Mouse (Mus musculus): ENCODE data around the gene Exoc3l2. TPM values are rescaled to one million over a fixed set of nuclear protein-coding genes. Genes with fewer than 3 reads are reported as not detected.

Gene Exoc3l2
- polyA plus RNA-seq, 1 experiment from 2014 or later: 0.17 TPM

DNA sequence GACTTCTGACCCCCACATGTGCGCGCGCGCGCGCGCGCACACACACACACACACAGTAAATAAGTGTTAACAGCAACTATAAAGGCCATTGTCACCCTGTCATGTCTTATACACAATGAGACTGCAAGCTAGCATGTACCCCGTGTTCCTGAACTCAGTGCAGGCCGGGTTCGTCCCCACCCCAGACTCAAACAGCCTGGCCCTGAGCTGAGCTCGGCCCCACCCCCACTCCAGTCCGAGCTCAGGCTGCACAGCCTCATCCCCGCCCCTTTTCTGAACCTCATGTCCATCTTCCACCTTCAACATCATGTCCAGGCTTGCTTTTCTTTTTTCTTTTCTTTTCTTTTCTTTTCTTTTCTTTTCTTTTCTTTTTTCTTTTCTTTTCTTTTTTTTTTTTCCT is 7.2 kb downstream of the Exoc3l2 start:
- ATAC-seq (replicated peaks): no peak
- Histone ChIP-seq H3K27ac (no peak overlapping the region), H3K4me1 (peaks cover 10% of the 10 kb centered on the region), H3K4me3 (no peak overlapping the region), H3K9ac (no peak overlapping the region), H3K36me3 (replicated peaks) (no peaks in the 10 kb centered on the region), H3K27me3 (replicated peaks) (peaks cover 67% of the 10 kb centered on the region), H3K4me2 (no peak overlapping the region), H3K9me3 (no peaks in the 10 kb centered on the region)
- WGBS: 20% methylated on average over 14 of the region's 14 CpGs

DNA sequence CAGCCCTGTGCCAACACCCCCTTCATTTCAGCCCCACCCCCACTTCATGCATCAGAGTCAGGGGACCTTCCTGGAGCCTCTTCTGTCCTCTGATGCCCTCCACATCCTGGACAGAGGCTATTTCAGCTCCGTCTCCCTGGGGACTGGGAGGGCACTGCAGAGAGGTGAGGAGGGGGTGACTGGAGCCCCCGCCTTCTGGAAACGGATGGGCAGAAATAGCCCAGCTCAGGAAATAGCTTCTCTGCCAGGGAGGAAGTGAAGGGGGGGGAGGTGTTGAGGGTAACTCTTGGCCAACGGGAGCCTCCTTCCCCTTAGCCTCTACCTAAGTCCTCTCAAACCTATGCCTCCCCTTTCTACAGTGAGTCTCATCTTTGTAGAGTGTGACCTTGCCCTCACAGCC is 9.3 kb downstream of the Exoc3l2 start:
- no peak overlapping the region for H3K9ac ChIP-seq
- peaks cover 65% of the 10 kb centered on the region for H3K27me3 ChIP-seq (replicated peaks)
- peaks cover 10% of the 10 kb centered on the region for H3K4me1 ChIP-seq
- no peaks in the 10 kb centered on the region for H3K36me3 ChIP-seq (replicated peaks)
- ATAC-seq (replicated peaks): no peak
- no peak overlapping the region for H3K4me3 ChIP-seq
- no peak overlapping the region for H3K4me2 ChIP-seq
- H3K27ac ChIP-seq: no peak overlapping the region
- H3K9me3 ChIP-seq: no peaks in the 10 kb centered on the region
- WGBS: 40% methylated on average over 4 of the region's 4 CpGs

DNA sequence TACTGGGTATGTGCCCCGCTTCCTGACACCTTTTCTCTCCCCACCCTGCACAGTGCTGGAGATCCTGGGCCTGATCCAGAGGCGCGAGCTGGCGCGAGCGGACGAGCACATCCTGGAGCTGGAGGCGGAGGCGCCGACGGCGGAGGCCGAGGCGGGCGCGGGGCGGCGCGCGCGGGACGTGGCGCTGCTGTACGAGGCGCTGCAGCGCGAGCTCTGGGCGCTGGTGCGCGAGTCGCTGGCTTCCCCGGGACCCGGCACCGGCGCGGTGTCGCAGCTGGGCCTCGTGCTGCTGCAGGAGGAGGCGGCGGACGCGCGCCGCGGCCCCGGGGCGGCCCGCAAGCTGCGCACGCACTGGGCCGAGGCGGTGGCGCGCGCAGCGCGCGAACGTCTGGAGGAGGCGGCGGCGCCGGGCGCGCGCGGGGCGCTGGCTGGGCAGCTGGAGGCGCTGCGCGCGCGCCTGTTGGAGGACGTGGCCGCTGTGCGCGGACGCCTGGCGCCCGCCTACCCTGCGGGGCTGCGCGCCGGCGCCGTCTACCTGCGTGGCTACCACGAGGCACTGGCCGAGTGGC is 10.8 kb downstream of the Exoc3l2 start:
- peak overlapping the region; percentile 54 for H3K9ac ChIP-seq
- no peaks in the 10 kb centered on the region for H3K36me3 ChIP-seq (replicated peaks)
- peak; percentile 94 for ATAC-seq (replicated peaks)
- peak overlapping the region; percentile 78 for H3K4me2 ChIP-seq
- H3K4me3 ChIP-seq: peak overlapping the region; percentile 49
- H3K27ac ChIP-seq: peak overlapping the region; percentile 85
- H3K9me3 ChIP-seq: no peaks in the 10 kb centered on the region
- under 1% methylated on average over 84 of the region's 89 CpGs for WGBS
- peaks cover 10% of the 10 kb centered on the region for H3K4me1 ChIP-seq
- H3K27me3 ChIP-seq (replicated peaks): peaks cover 69% of the 10 kb centered on the region

DNA sequence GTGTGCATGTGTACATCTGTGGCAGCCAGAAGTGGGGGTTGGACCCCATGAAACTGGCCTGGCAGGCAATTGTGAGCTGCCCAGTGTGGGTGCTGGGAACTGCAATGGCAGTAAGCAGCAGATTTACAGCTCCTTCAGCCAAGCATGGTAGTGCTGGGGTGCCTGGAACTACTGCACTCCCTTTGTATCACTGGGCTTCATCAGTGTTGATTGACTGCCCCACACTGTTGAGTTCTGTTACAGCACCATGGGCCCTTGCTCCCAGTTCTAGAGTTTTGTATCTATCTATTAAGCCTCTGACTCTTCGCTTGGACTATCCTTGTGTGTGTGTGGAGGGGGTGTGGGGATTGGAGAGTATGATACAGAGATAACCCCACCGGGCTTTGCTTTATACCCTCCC is 14.0 kb downstream of the Exoc3l2 start:
- H3K4me2 ChIP-seq: no peak overlapping the region
- no peak for ATAC-seq (replicated peaks)
- peaks cover 10% of the 10 kb centered on the region for H3K4me1 ChIP-seq
- 66% methylated on average over 2 of the region's 2 CpGs for WGBS
- H3K36me3 ChIP-seq (replicated peaks): no peaks in the 10 kb centered on the region
- H3K9me3 ChIP-seq: no peaks in the 10 kb centered on the region
- no peak overlapping the region for H3K27ac ChIP-seq
- H3K9ac ChIP-seq: no peak overlapping the region
- no peak overlapping the region for H3K4me3 ChIP-seq
- peaks cover 47% of the 10 kb centered on the region for H3K27me3 ChIP-seq (replicated peaks)

DNA sequence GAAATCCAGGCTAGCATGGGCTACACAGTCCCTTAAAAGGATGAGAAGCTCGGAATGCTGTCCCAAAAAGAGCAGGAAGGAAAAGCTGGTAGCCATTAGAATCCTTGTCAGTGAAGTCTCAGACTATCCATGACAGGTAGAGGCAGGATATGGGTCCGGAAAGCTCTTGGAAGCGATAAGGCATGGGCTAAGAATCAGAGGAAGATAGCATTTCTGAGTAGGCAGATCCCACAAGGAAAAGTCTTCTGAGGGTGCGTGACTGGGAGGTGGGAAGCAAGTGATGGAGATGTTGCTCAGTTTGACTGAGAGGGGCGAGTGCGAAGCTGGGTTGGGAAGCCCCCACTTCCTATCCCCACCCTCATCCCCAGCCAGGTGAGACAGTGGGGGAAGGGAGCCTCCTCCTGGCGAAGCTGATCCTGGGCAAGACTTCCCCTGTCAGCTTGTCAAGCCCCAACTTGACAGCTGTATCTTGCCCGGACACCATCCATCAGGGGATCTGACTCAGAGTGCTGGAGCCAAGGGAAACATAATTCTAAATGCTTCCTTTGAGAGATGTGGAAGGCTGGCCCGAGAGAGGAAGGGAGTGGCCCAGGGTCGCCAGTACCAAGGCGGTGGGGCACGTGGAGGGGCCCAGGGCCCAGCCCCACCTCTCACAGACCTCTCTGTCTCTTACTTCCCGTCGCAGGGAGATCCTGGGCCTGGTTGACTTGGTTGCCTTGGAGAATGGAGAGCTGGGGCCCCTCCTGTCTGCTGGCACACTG is 14.7 kb downstream of the Exoc3l2 start:
- Histone ChIP-seq H3K9ac (no peak overlapping the region), H3K9me3 (no peaks in the 10 kb centered on the region), H3K36me3 (replicated peaks) (no peaks in the 10 kb centered on the region), H3K27ac (no peak overlapping the region), H3K4me3 (no peak overlapping the region), H3K27me3 (replicated peaks) (peaks cover 40% of the 10 kb centered on the region), H3K4me2 (no peak overlapping the region), H3K4me1 (peaks cover 10% of the 10 kb centered on the region)
- WGBS: 30% methylated on average over 14 of the region's 14 CpGs
- ATAC-seq (replicated peaks): no peak

DNA sequence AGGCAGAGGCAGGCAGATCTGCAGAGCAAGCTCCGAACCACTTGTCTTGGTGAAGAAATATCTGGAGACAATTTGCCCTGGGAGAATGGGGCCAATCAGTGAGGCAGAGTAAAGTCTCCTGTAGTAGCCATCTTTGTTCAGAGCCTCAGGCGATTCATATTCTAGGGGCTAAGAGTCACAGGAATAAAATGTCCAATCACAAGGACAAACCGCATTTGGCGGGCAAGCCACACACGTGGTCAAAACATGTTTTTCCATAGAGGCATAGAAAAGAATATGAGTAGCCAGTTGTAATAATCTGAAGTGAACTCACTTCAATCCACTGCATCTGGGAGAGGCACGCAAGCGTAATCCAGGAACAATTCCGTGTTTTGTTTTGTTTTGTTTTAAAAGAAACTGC is 20.1 kb downstream of the Exoc3l2 start:
- WGBS: 84% methylated on average over 8 of the region's 8 CpGs
- H3K27me3 ChIP-seq (replicated peaks): peaks cover 13% of the 10 kb centered on the region
- H3K9ac ChIP-seq: no peak overlapping the region
- H3K4me1 ChIP-seq: no peaks in the 10 kb centered on the region
- no peak overlapping the region for H3K27ac ChIP-seq
- no peaks in the 10 kb centered on the region for H3K36me3 ChIP-seq (replicated peaks)
- ATAC-seq (replicated peaks): no peak
- no peak overlapping the region for H3K4me3 ChIP-seq
- H3K9me3 ChIP-seq: no peaks in the 10 kb centered on the region
- H3K4me2 ChIP-seq: no peak overlapping the region

DNA sequence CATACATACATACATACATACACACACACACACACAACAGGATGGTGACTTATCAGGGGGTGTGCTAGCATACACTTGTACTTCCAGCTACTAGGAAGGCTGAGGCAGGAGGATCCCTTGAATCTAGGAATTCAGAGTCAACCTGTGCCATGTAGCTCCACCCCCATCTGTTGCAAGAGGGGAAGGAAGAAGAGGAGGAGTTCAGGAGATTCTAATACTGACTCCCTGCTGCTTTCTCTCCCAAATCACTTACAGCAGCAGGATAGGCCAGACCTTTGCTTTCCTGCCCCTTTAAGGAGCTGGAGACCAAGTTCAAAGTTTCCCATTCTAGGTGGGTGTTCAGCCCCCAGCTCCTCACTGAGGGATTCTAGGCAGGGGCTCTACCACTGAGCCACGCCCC is 22.4 kb downstream of the Exoc3l2 start:
- H3K4me2 ChIP-seq: no peak overlapping the region
- no peak overlapping the region for H3K27ac ChIP-seq
- no peaks in the 10 kb centered on the region for H3K9me3 ChIP-seq
- no peak overlapping the region for H3K9ac ChIP-seq
- no peak overlapping the region for H3K4me3 ChIP-seq
- 94% methylated on average over 1 of the region's 1 CpGs for WGBS
- no peak for ATAC-seq (replicated peaks)
- no peaks in the 10 kb centered on the region for H3K36me3 ChIP-seq (replicated peaks)
- peaks cover 8% of the 10 kb centered on the region; the same call in 1 of the 2 replicates for H3K4me1 ChIP-seq
- H3K27me3 ChIP-seq (replicated peaks): peaks cover 32% of the 10 kb centered on the region

DNA sequence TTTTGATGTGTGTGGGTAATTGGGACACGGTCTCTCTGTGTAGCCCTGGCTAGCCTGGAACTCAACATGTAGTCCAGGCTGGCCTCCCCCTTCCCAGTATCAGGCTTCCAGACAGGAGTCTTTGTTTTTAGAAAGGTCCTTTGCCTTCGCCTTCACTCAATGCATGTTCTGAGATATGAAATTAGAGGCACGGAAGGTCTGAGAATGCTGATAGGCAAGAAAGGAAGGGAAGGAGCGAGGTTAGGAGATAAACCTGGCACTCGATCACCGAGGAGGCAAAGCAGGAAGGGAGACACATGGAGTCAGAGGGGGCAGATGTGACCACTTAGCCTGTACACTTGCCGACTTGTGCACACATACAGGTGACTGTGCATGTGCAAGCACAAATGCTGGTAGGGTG is 23.4 kb downstream of the Exoc3l2 start:
- H3K4me1 ChIP-seq: peaks cover 9% of the 10 kb centered on the region; the same call in 1 of the 2 replicates
- no peak overlapping the region for H3K4me2 ChIP-seq
- H3K9me3 ChIP-seq: no peaks in the 10 kb centered on the region
- H3K4me3 ChIP-seq: no peak overlapping the region
- H3K9ac ChIP-seq: no peak overlapping the region
- no peak for ATAC-seq (replicated peaks)
- WGBS: 93% methylated on average over 7 of the region's 7 CpGs
- no peak overlapping the region for H3K27ac ChIP-seq
- peaks cover 43% of the 10 kb centered on the region for H3K27me3 ChIP-seq (replicated peaks)
- H3K36me3 ChIP-seq (replicated peaks): no peaks in the 10 kb centered on the region

DNA sequence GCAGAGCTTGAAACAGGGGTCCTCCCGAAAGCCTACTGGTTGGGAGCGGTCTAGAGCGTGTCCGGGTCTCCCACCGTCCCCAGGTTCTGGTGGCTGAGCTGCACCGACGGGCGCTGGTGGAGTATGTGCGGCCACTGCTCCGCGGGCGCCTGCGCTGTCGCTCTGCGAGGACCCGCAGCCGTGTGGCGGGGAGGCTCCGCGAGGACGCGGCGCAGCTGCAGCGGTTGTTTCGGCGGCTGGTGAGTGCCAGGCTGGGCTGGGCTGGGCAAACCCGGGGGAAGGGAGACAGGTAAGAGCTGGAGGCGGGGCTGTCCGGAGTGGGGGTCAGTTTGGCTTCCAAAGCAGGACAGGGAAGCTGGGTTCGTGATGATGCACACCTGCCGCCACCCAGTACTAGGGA is 26.4 kb downstream of the Exoc3l2 start:
- Histone ChIP-seq H3K4me3 (peak overlapping the region; percentile 32), H3K4me1 (peaks cover 13% of the 10 kb centered on the region; the same call in 1 of the 2 replicates), H3K9ac (peak overlapping the region; percentile 12; the same call in 1 of the 2 replicates), H3K4me2 (peak overlapping the region; percentile 56), H3K9me3 (no peaks in the 10 kb centered on the region), H3K27ac (no peak overlapping the region), H3K36me3 (replicated peaks) (no peaks in the 10 kb centered on the region), H3K27me3 (replicated peaks) (peaks cover 54% of the 10 kb centered on the region)
- peak; percentile 63 for ATAC-seq (replicated peaks)
- 7% methylated on average over 29 of the region's 31 CpGs for WGBS

DNA sequence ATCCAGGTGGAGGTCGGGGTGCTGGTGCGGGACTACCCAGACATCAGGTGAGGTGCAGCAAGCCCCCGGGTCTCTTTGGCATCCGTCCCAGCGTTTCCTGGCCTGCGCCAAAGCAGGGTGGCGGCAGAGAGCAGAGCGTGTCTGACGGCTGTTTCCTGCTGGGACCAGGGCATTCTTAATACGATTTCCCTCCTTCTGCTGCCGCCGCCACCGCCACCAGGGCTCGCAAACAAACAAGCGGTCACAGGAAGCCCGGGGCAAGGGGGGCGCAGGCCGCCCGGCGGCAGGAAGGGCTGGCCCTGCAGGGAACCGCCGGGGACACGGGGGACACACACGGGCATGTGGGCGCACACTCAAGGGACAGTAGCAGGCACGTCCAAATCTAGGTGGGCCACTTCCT is 28.6 kb downstream of the Exoc3l2 start:
- H3K4me3 ChIP-seq: peak overlapping the region; percentile 22
- H3K4me2 ChIP-seq: peak overlapping the region; percentile 34
- H3K9ac ChIP-seq: peak overlapping the region; percentile 13; the same call in 1 of the 2 replicates
- H3K27ac ChIP-seq: no peak overlapping the region
- H3K9me3 ChIP-seq: no peaks in the 10 kb centered on the region
- H3K27me3 ChIP-seq (replicated peaks): peaks cover 59% of the 10 kb centered on the region
- no peaks in the 10 kb centered on the region for H3K36me3 ChIP-seq (replicated peaks)
- 4% methylated on average over 26 of the region's 26 CpGs for WGBS
- ATAC-seq (replicated peaks): no peak
- H3K4me1 ChIP-seq: peaks cover 13% of the 10 kb centered on the region; the same call in 1 of the 2 replicates

DNA sequence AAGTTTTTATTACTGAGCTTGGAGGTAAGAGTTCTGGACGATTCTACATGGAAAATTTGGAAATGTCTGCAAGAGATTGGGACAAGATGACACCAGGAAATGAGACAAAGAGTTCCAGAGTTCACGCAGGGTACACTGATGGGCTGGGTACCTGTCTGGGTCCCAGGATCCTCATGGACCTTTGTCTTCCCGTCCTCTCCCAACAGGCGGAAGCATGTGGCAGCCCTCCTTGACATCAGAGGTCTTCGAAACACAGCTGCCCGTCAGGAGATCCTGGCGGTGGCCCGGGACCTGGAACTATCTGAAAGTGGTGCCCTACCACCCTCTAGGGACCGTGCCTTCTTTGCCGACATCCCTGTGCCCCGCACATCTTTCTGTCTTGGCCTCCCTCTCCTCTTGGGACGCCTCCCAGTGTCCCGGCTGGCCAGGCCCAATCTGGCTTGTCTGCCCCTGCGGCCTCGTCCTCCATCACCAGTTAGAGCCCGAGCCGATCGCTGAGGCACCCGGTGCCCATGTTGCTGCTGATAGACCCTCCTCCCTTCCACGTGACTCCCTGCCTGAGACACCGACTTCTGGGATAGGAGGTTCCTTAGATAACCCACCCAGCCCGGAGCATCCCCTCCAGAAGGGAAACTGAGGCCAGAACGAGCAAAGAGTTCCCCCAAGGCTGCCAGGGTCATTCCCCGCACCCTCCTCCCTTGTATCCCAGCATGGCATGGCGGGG is 31.8 kb downstream of the Exoc3l2 start:
- Histone ChIP-seq H3K9me3 (no peaks in the 10 kb centered on the region), H3K36me3 (replicated peaks) (no peaks in the 10 kb centered on the region), H3K27me3 (replicated peaks) (peaks cover 32% of the 10 kb centered on the region), H3K4me1 (peaks cover 6% of the 10 kb centered on the region; the same call in 1 of the 2 replicates), H3K4me3 (no peak overlapping the region), H3K9ac (no peak overlapping the region), H3K27ac (no peak overlapping the region), H3K4me2 (no peak overlapping the region)
- WGBS: 85% methylated on average over 25 of the region's 25 CpGs
- no peak for ATAC-seq (replicated peaks)

DNA sequence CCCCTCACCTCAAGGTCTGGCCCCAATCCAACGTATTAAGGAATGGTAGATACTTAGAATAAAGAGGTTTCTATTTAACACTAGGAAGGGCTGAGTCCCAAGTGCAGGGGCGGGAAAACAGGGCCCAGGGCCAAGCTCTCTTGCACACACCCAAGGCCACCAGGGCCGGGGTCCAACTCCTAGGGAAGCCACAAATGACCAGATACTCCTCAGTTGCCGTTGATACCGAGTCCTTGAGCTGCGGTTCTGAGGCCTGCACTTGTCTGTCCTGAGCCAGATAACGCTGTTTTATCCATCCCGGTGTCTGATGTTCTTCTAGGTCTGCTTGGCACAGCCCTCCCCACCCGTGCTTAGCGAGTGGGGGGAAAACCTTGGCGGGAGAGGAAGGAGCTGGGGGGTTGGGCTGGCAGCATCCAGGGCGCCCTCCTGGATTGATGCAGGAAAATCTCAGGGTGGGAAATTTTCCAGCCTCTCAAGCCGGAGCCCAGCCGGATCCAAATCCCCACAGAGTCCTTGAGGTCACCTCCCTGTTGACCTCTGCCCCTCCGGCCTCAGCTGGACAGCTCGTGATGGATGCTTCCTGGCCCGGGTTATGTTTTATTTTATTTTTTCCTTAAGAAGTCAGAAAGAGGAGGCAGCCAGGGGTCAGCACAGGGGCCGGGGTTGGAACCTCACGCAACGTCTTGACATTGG is 32.5 kb downstream of the Exoc3l2 start:
- Histone ChIP-seq H3K4me2 (no peak overlapping the region), H3K27me3 (replicated peaks) (peaks cover 25% of the 10 kb centered on the region), H3K9ac (no peak overlapping the region), H3K4me1 (peaks cover 5% of the 10 kb centered on the region; the same call in 1 of the 2 replicates), H3K4me3 (no peak overlapping the region), H3K9me3 (no peaks in the 10 kb centered on the region), H3K36me3 (replicated peaks) (no peaks in the 10 kb centered on the region), H3K27ac (no peak overlapping the region)
- ATAC-seq (replicated peaks): no peak
- WGBS: 80% methylated on average over 20 of the region's 20 CpGs

Data from midbrain, embryonic 15.5 days (tissue).